Comparison of ENCODE assay signal across 8 mouse cellular contexts in the genomic region with DNA sequence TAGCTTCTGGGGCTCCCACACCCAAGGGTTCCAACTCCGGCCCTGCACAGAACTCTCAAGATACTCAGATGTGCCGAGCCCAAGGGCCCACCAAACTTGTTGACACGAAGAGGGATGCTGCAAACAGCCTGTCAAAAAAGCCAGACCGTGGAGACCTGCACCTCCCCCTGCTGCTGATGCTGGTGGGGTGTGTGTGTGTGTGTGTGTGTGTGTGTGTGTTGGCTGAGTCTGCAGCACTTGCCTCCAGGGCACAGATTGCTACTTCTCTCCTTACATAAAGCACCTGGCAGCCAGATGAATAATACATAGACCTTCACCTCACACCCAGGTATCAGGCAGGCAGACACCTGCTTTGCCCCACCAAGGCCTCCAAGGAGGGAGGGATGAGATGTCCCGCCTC. TPM values are rescaled to one million over a fixed set of nuclear protein-coding genes. Genes with fewer than 3 reads are reported as not detected.
DNase-seq lines count a peak whose midpoint lies in the region; ATAC-seq and TF ChIP-seq lines count a peak whose summit lies in the region.

No protein-coding gene starts in this region.

- no peak for ATAC-seq in heart, embryonic 12.5 days (ENCODE audit: insufficient number of reproducible peaks, low FRiP score)
- 0 out of 2 replicates have a peak, but pooled peaks have one; percentile 5 for ATAC-seq in forebrain, embryonic 12.5 days (ENCODE audit: low FRiP score)
- ATAC-seq in liver, embryonic 13.5 days (ENCODE audit: low read depth) = no peak

- H3K9ac ChIP-seq in heart, embryonic 12.5 days = peak overlapping the region; percentile 89
- H3K9ac ChIP-seq in forebrain, embryonic 12.5 days = peak overlapping the region; percentile 94
- peak overlapping the region; percentile 80 for H3K9ac ChIP-seq in liver, embryonic 13.5 days

- H3K4me3 ChIP-seq in heart, embryonic 12.5 days = peak overlapping the region; percentile 88
- peak overlapping the region; percentile 98 for H3K4me3 ChIP-seq in E14TG2a.4 (replicated peaks; ENCODE audit: low read length)
- peak overlapping the region; percentile 92 for H3K4me3 ChIP-seq in forebrain, embryonic 12.5 days (replicated peaks)
- H3K4me3 ChIP-seq in liver, embryonic 13.5 days (replicated peaks) = peak overlapping the region; percentile 81

- no peaks in the 10 kb centered on the region for H3K9me3 ChIP-seq in heart, embryonic 12.5 days (replicated peaks)
- no peaks in the 10 kb centered on the region for H3K9me3 ChIP-seq in E14TG2a.4 (ENCODE audit: low read length)
- no peaks in the 10 kb centered on the region for H3K9me3 ChIP-seq in forebrain, embryonic 12.5 days
- H3K9me3 ChIP-seq in liver, embryonic 13.5 days (replicated peaks) = no peaks in the 10 kb centered on the region

- 0 out of 2 replicates have a peak overlapping the region, but pooled peaks have one; percentile 75 for H3K27ac ChIP-seq in heart, embryonic 12.5 days (ENCODE audit: poor library complexity, severe bottlenecking)
- no peak overlapping the region for H3K27ac ChIP-seq in forebrain, embryonic 12.5 days
- H3K27ac ChIP-seq in liver, embryonic 13.5 days = no peak overlapping the region

- intact Hi-C loops in heart, postnatal 10 days (cut with DNase I) = no loop called here

- peak overlapping the region; percentile 94 for H3K4me2 ChIP-seq in heart, embryonic 12.5 days
- H3K4me2 ChIP-seq in forebrain, embryonic 12.5 days = peak overlapping the region; percentile 91
- peak overlapping the region; percentile 93 for H3K4me2 ChIP-seq in liver, embryonic 13.5 days

- H3K27me3 ChIP-seq in heart, embryonic 12.5 days (replicated peaks) = no peaks in the 10 kb centered on the region
- peaks cover 14% of the 10 kb centered on the region for H3K27me3 ChIP-seq in E14TG2a.4 (ENCODE audit: insufficient read depth, low read length)
- H3K27me3 ChIP-seq in forebrain, embryonic 12.5 days = peaks cover 18% of the 10 kb centered on the region
- peaks cover 6% of the 10 kb centered on the region; the same call in 1 of the 2 replicates for H3K27me3 ChIP-seq in liver, embryonic 13.5 days

- WGBS in heart, embryonic 12.5 days = 5% methylated on average over 5 of the region's 5 CpGs
- WGBS in forebrain, embryonic 12.5 days = 22% methylated on average over 5 of the region's 5 CpGs
- WGBS in liver, embryonic 13.5 days (ENCODE audit: insufficient replicate concordance) = 24% methylated on average over 5 of the region's 5 CpGs

- no peak for TF ChIP-seq CTCF in E14TG2a.4 (conservative IDR thresholded peaks at IDR 0.05; ENCODE audit: low read length)

- peaks cover 12% of the 10 kb centered on the region for H3K36me3 ChIP-seq in heart, embryonic 12.5 days
- peaks cover 11% of the 10 kb centered on the region for H3K36me3 ChIP-seq in E14TG2a.4 (ENCODE audit: insufficient read depth, low read length)
- peaks cover 4% of the 10 kb centered on the region for H3K36me3 ChIP-seq in forebrain, embryonic 12.5 days (replicated peaks)
- no peaks in the 10 kb centered on the region for H3K36me3 ChIP-seq in liver, embryonic 13.5 days

- no peak for DNase-seq in heart, postnatal 10 days
- no peak for DNase-seq in liver, embryonic 13.5 days
- no peak for DNase-seq in adrenal gland, postnatal 25 days
- no peak for DNase-seq in ovary, adult 18-20 months (ENCODE audit: low spot score)
- DNase-seq in urinary bladder, postnatal 4 days (ENCODE audit: low spot score in 2 of 2) = no peak

- H3K4me1 ChIP-seq in heart, embryonic 12.5 days (replicated peaks) = peaks cover 61% of the 10 kb centered on the region
- peaks cover 81% of the 10 kb centered on the region for H3K4me1 ChIP-seq in E14TG2a.4 (replicated peaks; ENCODE audit: low read depth, low read length)
- peaks cover 38% of the 10 kb centered on the region for H3K4me1 ChIP-seq in forebrain, embryonic 12.5 days
- peaks cover 48% of the 10 kb centered on the region for H3K4me1 ChIP-seq in liver, embryonic 13.5 days (replicated peaks)

RNA-seq across cellular contexts. Expression of gene Tmem184b, which starts 1.2 kb away (rescaled TPM):
- polyA plus RNA-seq in heart, embryonic 12.5 days (2016; fragmentation: Nextera tagmentation; extraction: Ambion mirVana) = 77.2 and 82.3 TPM in 2 replicates
- total RNA-seq in heart, postnatal 10 days (2021) = 10 to 100 TPM; 59.2 to 67.8 TPM
- polyA plus RNA-seq in forebrain, embryonic 12.5 days (2016; fragmentation: Nextera tagmentation; extraction: Ambion mirVana) = 41.3 and 43.6 TPM in 2 replicates
- 8.7 and 12.1 TPM in 2 replicates for polyA plus RNA-seq in liver, embryonic 13.5 days (2015; fragmentation: Nextera tagmentation; extraction: Ambion mirVana)
- total RNA-seq in adrenal gland, postnatal 25 days (2021) = 47.1 and 54.5 TPM in 2 replicates

RNA-seq across cellular contexts. Expression of gene Csnk1e, which starts 53.2 kb away (rescaled TPM):
- polyA plus RNA-seq in heart, embryonic 12.5 days (2016; fragmentation: Nextera tagmentation; extraction: Ambion mirVana) = 103 and 111 TPM in 2 replicates
- total RNA-seq in heart, postnatal 10 days (2021) = 10 to 100 TPM; 79.6 to 81.4 TPM
- 245 and 267 TPM in 2 replicates for polyA plus RNA-seq in forebrain, embryonic 12.5 days (2016; fragmentation: Nextera tagmentation; extraction: Ambion mirVana)
- polyA plus RNA-seq in liver, embryonic 13.5 days (2015; fragmentation: Nextera tagmentation; extraction: Ambion mirVana) = 10.4 and 11.4 TPM in 2 replicates
- 92.0 and 115 TPM in 2 replicates for total RNA-seq in adrenal gland, postnatal 25 days (2021)

RNA-seq across cellular contexts. Expression of gene Maff, which starts 55.8 kb away (rescaled TPM):
- polyA plus RNA-seq in heart, embryonic 12.5 days (2016; fragmentation: Nextera tagmentation; extraction: Ambion mirVana) = 1.9 and 2.6 TPM in 2 replicates
- 1 to 10 TPM; 4.8 to 6.0 TPM for total RNA-seq in heart, postnatal 10 days (2021)
- 1.2 and 2.0 TPM in 2 replicates for polyA plus RNA-seq in forebrain, embryonic 12.5 days (2016; fragmentation: Nextera tagmentation; extraction: Ambion mirVana)
- 0.95 and 1.1 TPM in 2 replicates for polyA plus RNA-seq in liver, embryonic 13.5 days (2015; fragmentation: Nextera tagmentation; extraction: Ambion mirVana)
- total RNA-seq in adrenal gland, postnatal 25 days (2021) = 2.2 and 3.1 TPM in 2 replicates
